Mouse (Mus musculus) c-Kit-negative CD71-positive TER-119-positive erythroid progenitor cells, embryonic 14.5 days (primary cell): ENCODE data around the gene Naa80.
A peak's percentile ranks its signal among the peaks of the same experiment; 100 is the strongest.
"Not testable (repeated sequence)": the region's sequence is repeated elsewhere in the genome, so short reads cannot be mapped to it uniquely, and the experiment has no call there.

Experiments
- DNase-seq: peaks from one replicate; pipeline ENCODE4 v3.0.0-alpha.2; 2013; ENCODE audit warnings: low read depth, low spot score

The Naa80 gene

DNA sequence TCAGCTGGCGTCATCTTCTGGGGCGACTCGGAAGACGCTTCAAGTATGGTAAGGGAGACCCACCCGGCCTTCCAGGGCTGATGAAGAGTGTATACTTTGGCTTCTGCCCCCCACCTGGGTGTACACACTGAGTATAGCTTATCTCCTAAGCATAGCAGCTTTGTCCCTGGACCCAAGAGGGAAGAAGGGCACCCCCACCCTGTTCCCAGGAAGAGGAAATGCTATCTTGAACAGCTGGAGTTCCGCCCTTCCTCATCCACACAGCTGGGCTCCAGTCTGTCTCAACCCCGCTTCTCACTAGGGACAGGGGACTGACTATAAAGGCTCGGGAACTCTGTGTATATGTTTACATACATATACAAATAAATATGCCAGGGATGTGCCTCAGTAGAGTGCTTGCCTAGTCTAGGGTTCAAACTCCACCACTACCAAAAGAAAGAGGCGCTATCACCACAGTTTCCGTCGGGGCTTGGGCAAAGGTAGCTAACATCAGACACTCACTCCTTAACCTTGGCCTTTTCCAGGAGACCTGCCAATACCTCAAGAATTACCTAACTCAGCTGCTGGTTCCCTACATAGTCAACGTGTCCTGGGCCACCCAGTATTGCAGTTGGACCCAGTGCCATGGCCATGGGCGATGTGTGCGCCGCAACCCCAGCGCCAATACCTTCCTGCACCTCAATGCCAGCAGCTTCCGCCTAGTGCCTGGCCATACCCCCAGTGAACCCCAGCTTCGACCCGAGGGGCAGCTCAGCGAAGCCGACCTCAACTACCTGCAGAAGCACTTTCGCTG lies 7.0 kb upstream of the Naa80 start:
- DNase-seq, result no peak

DNA sequence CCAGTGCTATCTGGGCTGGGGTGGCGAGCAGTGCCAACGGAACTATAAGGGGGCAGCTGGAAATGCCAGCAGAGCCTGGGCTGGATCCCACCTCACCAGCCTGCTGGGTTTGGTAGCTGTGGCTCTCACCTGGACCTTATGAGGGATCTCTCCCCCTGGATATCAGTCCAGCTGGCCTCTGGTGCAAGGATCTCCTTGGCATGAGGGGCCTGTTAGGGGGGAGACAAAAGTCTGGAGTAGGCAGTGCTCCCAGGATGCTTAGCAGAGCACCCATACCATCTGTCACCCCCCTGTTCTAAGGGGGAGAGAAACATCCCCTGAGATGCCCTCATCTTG lies 6.4 kb upstream of the Naa80 start:
- DNase-seq, result no peak

DNA sequence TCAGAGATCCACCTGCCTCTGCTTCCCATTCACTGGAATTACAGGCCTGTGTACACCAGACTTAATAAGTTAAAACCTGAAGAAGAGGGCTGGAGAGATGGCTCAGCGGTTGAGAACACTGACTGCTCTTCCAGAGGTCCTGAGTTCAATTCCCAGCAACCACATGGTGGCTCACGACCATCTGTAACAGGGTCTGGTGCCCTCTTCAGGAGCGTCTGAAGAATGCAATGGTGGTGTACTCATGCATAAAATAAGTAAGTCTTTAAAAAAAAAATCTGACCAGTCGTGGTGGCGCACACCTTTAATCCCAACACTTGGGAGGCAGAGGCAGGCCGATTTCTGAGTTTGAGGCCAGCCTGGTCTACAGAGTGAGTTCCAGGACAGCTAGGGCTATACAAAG lies 4.9 kb upstream of the Naa80 start:
- not testable (repeated sequence) for DNase-seq

- no peak for DNase-seq
These were observed 2.9 kb upstream of the Naa80 start for GRCm38 (mm10) chr9:107575579-107576356.

GRCm38 (mm10) chr9:107576357-107577107 lies 2.2 kb upstream of the Naa80 start, which contains the start of gene Hyal1:
Hyal1 (plus strand) TSS chr9:107576927.
- peak; percentile 81 for DNase-seq

DNA sequence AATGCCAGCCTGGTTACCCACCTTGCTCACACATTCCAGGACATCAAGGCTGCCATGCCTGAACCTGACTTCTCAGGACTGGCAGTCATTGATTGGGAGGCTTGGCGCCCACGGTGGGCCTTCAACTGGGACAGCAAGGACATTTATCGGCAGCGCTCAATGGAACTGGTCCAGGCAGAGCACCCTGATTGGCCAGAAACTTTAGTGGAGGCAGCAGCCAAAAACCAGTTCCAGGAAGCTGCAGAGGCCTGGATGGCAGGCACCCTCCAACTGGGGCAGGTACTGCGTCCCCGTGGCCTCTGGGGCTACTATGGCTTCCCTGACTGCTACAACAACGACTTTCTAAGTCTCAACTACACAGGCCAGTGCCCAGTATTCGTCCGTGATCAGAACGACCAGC lies 816 bp upstream of the Naa80 start:
- DNase-seq, result no peak

GRCm38 (mm10) chr9:107579023-107579900 lies 575 bp downstream of the Naa80 start:
- no peak for DNase-seq

DNA sequence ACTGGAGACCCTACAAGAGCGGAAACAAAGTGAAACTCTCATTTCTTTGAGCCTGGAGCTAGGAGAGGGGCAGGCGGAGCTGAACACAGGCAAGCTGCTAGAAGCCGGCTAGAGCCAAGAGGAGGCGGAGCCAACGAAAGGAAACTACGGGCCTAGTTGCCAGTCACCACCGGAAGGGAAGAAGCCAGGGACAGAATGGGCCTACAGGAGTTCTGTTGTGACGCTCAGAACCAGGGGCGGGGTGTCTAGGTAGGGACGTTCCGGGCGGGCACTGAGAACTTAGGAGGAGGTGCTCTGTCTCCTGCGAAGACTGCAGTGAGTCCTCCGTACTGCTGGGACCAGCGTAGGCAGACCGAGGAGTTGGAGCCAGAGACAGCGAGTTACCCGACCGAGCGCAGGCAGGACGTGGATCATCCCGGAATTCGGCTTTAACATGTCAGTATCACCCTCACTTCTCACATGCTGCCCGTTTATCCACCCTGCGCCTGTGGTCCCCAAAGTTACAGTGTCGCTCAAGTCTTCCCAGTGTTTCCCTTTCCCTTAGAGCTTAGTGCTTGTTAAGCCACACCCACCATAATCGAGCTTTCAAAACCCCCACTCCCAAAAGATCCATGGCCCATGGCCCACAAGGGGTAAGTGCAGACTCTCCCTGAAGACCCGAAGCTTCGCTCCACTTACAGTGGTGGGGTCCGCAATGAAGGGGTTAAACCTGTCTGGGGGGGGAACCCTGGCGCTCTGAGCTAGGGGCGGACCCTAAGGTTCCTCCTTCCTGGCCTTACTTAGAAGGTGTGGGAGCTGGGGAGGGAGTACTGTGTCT lies 2.0 kb downstream of the Naa80 start, which contains the start of gene Hyal3:
Gene Hyal3 (plus strand): TSS at position 318 of the 817 bp plus-strand sequence.
- DNase-seq, result peak; percentile 81

DNA sequence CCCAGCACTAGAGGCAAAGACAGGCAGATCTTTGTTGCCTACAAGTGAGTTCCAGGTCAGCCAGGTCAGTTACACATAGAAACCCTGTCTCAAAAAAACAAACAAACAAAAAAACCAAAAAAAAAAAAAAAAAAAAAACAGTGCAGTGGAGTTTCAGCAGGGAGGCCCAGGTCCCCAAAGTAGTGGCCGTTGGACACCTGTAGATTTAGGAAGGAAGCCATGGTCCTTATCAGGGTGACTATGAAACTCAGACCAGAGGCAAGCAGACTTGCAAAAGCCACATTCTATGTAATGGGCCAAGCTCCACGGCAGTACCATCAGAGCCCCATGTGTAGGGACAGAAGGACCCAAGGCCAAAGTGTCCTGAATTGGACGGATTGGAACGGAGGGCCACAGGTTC lies 2.9 kb downstream of the Naa80 start:
- no peak for DNase-seq

- DNase-seq, result no peak
These were observed 3.9 kb downstream of the Naa80 start for GRCm38 (mm10) chr9:107582509-107583062.

- no peak for DNase-seq
These were observed 4.5 kb downstream of the Naa80 start for GRCm38 (mm10) chr9:107583174-107583573.

DNA sequence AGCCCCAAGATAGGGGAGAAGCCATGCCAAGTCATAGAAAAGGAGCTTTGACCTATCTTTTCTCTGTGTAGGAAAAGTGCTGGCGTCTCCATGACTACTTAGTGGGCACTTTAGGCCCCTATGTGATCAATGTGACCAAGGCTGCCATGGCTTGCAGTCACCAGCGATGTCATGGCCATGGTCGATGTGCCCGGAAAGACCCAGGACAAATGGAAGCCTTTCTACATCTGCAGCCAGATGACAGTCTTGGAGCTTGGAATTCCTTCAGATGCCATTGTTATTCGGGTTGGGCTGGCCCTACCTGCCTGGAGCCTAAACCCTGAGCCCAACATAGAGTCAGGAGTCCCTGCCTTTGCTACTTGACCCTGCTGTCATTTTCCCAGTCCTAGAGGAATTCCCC lies 7.8 kb downstream of the Naa80 start:
- DNase-seq, result no peak

- peak; percentile 97 for DNase-seq
These were observed 8.5 kb downstream of the Naa80 start, which contains the start of gene Ifrd2 for GRCm38 (mm10) chr9:107586974-107587832. Ifrd2 (plus strand) TSS chr9:107587642.

GRCm38 (mm10) chr9:107587833-107588639 lies 9.3 kb downstream of the Naa80 start:
- DNase-seq, result peak; percentile 74

- DNase-seq, result peak; percentile 54
These were observed 11.5 kb downstream of the Naa80 start for GRCm38 (mm10) chr9:107590058-107590772.

GRCm38 (mm10) chr9:107590773-107591060 lies 12.0 kb downstream of the Naa80 start:
- DNase-seq, result no peak

GRCm38 (mm10) chr9:107593101-107593976 lies 14.7 kb downstream of the Naa80 start:
- no peak for DNase-seq
